Mouse (Mus musculus) spleen, postnatal 0 days (tissue): ENCODE results near the gene Rerg. TPM values are rescaled to one million over a fixed set of nuclear protein-coding genes. Genes with fewer than 3 reads are reported as not detected.

Experiments used
- polyA plus RNA-seq: library from polyadenylated mRNA; unstranded; fragments of >200 nt; fragmentation: Nextera tagmentation; extraction: Ambion mirVana; gene quantifications from 2 replicates; pipeline ENCODE4 v1.2.1, GENCODE M21; 2015

Gene Rerg
- polyA plus RNA-seq, result 1.1 and 2.0 TPM in 2 replicates

GRCm38 (mm10) chr6:137170226-137170625, at the start of gene Rerg:
Gene Rerg, minus strand, starts transcription at chr6:137170497.

Other genes starting within 250 kb of the Rerg start
- gene Erp27, start 248.3 kb downstream of the Rerg start, polyA plus RNA-seq, result 1.3 and 2.0 TPM in 2 replicates
- 0.05 and 0.72 TPM in 2 replicates for gene Pde6h, start 246.7 kb downstream of the Rerg start, polyA plus RNA-seq
- gene Arhgdib, start 228.6 kb downstream of the Rerg start, polyA plus RNA-seq, result 283 and 386 TPM in 2 replicates
- gene Ptpro, start 81.8 kb upstream of the Rerg start, polyA plus RNA-seq, result 1.1 and 2.1 TPM in 2 replicates